Mouse (Mus musculus) layer of hippocampus, adult 18-20 months (tissue): ENCODE data around the gene Dll4. TPM values are rescaled to one million over a fixed set of nuclear protein-coding genes. Genes with fewer than 3 reads are reported as not detected.
A peak's percentile ranks its signal among the peaks of the same experiment; 100 is the strongest.

Experiments
- DNase-seq, 2 experiments: peaks; one replicate each; pipeline ENCODE4 v3.0.0; 2022; ENCODE audit warnings: low spot score in 2 of 2
- total RNA-seq, 2 experiments: library from RNA; stranded (reverse); gene quantifications; 2 replicates each; pipeline ENCODE4 v1.2.3; 2021

The Dll4 gene
- total RNA-seq, 2 experiments from 2014 or later: 2.0 to 2.8 TPM

DNA sequence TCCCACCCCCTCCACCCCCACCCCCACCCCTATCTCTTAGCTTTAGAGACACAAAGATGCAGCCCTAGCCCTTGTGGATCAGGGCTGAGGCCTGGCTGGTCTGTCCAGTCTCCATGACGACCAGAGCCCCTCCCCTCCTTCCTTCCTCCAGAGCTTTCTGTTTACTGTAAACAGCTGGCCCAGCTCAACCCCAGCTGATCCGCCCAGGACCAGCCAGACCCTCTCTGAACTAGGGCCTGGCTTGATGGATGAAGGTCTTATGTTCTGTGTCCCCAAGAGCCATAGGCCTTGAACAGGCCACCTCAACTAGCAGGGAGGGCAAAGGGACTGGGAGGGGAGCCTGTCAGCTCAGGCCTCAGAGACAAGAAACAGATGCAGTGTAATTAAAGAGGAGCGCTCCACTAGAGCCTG lies 20.8 kb upstream of the Dll4 start:
- no peak for DNase-seq

DNA sequence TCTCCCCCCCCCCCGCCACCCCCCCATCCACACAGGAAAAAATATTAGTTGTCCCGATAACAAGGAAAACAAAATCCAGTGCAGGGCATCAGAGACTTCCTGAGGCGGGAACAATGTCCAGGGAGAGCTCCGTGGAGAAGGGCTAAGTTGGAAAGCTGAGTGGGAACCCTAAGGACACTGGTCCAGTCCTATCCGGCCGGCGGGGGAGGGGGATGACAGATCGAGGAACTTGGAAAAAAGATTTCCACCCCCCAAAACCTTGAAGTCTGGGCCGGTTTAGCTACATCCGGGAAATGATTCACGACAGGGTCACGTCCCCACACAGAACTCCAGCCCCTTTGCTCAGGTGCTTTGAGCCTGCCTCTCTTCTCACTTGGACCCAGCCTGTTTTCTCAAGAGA lies 14.0 kb upstream of the Dll4 start:
- no peak for DNase-seq

DNA sequence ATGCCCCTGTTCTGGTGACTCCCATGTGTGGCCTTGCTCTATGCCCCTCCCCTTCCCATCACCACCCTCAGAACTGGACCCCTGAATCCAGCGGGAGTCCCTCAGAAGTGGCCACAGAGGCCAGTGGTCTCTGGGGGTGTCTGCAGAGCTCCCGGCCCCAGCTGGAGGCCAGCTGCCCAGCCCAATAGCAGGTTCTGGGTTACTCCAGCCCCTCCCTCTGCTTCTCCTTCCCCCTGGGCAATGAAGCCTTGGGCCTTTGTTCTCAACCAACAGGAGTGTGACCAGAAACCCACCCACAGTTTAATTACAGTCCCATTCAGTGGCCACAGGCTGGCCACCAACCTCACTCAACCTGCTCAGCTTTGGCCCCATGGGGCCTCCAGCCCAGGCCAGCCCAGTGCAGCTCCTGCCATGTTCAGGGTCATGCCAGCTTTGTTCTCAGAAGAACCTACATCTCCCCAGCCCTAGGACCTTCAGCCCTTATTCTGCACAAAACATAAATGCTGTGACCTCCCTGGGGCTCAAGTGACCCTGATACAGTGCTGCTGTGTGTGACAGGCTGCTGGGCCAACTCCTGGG lies 13.1 kb upstream of the Dll4 start:
- DNase-seq: no peak

DNA sequence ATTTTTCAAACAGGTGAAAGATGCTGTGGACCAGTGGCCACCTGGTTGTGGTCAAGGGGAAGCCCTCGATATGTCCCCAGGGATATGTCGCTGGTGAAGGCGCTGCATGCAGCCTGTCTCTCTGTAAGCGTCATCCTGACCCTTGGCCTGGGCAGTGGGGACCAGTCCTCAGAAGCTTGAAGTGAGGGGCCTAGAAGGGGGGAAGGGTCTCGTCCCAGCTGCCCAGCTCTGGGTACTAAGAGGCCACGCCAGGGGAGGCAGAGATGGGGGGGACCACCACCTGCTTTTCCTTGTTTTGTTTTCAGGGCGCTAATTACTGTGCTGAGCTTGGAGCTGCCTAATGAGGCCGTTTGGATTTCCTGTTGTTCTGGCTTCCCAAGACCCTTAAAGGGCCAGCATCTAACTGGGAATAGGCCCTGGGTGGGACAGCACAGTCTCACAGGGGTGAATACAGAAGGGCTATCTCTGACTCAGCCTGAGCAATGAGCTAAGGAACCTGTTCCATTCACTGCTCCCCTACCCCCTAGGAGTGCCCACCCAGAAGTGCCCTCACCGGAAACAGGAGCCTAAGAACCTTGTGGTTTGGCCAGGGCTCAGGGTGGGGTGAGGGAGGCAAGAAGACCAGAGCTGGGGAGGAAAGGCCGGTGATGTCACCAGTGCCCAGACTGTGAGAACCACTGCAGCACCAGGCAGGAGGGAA lies 11.7 kb upstream of the Dll4 start:
- DNase-seq: no peak

DNA sequence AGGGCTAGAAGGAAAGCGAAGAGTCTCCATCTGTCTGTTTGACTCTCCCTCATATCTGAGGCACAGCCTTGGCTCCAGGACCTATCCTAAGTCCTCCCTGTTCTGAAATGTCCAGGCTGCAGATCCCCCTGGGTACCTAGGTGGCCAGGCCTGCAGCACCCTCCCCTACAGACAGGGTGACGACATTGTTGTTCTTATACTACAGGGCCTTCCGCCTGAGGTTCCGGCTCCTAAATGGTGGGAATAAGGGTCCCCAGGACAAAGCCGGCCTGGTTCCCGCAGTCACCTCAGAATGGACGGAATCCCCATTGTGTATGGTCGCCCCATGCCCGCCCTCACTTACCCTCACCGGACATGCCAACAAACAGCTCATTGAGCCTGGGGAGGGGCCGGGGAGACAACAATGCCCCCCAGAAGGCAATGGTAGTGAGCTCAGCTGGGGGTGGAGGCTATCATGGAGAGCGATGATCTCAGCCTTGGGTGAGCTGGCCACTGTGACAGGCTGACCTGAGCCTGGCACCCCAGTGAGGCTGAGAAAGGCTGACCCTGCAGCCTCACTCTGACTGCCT lies 10.8 kb upstream of the Dll4 start:
- DNase-seq: no peak

DNA sequence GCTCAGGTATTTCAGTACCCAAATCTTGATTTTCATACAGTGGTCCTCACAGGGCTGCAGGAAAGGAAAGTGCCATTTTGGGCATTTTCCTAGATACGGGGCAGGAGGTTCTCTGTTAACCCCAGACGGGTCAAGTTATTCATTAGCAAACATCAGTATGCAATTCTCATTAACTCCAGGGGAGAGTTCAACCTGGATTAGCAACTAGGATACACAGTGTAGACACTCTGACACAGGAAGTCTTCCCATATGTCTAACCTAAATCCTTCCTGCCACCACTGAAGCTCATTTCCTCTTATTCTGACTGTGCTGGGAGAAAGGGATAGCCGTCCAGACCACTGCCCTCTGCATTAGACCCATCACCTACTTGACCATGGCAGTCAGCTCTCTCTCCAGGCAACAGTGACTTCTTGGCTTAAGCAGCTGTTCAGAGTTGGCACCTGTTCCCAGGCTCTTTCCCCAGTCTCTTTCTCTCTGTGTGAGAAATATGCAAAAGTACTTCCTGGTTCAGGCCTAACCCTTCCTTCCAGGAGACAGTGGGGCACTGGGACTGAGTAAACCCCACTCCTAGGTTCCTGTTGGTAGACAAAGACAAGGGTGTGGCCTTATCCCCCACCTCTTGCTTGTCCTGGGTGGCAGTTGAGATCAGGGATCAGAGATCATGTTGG lies 7.4 kb upstream of the Dll4 start:
- no peak for DNase-seq

DNA sequence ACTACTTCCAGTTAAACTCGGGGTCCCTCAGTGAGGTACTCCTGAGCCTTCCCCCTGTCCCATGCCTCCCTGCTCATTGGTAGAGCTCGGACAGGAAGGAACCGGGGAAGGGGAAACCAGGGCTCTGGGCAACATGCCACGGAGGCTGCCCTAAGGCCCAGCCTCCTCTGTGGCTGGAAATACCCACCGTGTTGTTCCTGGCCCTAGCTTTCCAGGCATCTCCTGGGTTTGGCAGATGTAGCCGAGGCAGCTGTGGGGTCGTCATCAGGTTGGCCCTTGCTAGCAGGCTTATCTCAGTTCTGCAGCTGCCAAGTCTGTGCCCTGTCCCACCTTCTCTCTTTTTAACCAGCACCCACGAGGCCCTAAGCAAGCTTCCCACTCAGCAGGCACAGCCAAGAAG lies 5.0 kb upstream of the Dll4 start:
- no peak for DNase-seq

DNA sequence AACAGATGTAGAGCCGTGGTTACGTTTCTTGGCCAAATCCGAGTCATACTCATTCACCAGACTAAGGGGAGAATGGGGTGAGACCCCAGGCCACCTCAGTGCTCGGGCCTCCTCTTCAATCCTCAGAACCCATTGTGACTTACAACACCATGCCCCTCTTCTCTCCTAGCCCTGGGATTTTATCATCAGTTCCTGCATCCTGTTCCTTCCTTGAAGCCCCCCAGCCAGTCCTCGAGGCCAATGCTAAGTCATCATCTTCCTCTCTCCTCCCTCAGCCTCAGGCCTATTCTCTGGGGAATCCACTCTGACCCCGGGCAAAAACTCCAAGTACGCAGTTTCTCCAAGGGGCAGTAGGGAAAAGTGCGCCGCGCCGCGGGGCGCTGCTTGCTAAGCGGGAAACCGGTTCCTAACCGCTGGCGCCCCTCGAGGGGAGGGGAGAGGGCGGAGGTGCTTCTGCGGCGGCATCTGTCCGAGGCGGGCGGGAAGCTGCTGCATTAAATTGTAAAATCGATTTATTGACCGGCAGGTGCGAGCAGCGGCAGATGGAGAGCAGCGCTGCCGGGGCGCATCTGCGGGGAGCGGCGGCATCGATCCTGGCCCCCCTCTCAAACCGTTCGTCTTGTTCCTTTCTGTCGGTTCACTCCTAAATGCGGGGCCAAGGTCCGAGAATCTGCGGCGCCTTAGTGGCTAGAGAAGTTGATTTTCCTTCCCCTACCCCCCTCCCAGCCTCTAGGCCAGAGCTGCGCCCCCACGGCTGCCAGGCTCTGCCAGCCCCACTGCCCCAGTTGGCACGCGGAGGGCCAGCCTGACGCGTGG lies 3.6 kb upstream of the Dll4 start:
- DNase-seq: no peak

DNA sequence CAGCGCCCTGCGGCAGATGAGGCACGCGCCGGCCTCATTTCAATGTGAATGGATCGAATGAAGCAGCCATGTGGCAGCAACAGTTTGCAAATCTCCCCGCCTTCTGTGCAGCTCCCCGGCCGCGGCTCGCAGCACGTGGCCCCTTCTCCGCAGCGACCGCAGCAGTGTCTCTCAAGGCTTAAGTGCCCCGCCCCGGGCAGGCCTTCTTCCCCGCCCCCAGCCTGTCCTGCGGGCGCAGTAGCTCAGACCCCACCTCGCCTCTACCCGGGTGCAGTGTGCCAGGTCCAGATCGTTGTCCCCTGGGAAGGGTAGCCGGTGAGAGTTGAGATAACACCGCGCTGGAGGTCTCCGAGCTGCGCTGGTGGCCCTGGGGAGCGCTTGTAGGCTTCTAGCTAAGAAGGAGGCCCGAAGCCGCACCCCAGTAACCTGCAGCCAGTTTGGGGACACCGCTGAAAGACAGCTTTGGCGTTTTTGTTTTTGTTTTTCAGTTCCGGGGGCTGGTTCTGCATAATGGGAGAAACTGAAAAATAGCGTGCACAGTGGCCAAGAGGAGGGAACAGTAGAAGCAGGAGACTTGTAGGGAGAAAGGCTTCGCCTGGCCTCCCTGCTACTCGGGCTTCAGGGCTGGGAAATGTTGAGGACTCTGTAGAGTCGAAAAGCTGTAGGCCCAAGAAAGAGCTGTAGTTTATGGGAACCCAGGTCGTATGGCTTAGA lies 2.8 kb upstream of the Dll4 start:
- DNase-seq: peak; percentile 39 to 75

DNA sequence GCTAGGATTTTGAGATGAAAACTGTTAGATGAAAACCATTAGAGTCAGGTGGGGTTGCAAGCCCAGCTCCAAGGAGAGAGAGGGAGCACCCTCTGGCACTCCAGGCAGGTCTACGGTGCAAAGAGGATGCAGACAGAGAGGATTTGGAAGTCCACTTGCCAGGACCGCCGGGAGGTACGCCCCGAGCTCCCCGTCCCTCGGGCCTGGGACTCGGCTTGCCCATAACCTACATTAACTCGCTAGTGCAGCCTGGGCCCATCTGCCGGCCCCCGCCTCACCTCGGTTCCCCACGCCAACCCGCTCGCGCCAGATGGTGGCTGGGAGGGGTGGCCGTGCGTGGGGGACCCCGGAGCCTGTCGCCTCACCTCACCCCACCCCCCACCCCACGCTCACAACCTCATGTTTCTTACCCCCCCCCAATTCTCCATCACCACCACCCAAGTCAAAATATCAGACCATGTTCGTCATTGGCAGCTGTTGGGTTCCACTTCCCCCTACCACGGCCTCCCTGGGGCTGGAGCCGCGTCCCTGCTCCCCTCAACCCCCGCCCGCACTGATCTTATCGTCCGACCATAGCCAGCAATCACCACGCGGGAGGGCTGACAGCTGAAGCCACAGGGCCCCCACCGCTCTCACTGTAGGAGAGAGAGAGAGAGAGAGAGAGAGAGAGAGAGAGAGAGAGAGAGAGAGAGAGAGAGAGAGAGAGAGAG lies 1.6 kb upstream of the Dll4 start:
- DNase-seq: no peak

DNA sequence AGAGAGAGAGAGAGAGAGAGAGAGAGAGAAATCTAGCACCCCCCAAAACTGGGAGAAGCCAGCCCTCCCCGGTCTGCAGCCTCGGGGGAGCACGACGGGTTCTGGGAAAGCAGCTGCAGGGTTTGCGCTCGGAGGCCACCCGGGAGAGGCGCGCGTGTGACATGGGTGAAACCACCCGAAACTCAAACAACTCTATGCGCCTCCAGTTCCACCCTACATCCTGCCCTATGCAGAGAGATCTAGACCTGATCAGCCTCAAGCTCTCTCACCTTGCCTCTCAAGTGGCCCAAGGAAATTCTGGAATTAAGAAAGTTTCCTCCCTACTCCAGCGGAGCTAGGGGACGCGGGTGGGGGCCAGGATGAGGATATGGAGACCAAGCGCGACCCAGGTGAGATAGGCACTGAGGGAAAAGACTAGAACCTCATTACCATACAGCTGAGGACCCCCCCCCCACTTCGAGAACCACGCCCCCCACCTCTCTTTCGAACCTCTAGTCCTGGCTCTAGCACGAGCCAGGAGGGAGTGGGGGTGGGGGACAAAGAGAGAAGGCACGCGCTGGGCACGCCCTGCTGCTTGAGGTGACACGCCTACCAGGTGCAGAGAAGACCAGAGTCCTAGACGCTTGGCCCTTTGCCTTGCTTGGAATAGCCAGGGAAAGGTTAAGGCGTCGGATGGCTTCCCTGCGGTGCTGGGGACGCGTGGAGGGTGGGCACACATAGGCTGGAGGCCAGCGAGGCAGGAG lies 837 bp upstream of the Dll4 start:
- no peak for DNase-seq

DNA sequence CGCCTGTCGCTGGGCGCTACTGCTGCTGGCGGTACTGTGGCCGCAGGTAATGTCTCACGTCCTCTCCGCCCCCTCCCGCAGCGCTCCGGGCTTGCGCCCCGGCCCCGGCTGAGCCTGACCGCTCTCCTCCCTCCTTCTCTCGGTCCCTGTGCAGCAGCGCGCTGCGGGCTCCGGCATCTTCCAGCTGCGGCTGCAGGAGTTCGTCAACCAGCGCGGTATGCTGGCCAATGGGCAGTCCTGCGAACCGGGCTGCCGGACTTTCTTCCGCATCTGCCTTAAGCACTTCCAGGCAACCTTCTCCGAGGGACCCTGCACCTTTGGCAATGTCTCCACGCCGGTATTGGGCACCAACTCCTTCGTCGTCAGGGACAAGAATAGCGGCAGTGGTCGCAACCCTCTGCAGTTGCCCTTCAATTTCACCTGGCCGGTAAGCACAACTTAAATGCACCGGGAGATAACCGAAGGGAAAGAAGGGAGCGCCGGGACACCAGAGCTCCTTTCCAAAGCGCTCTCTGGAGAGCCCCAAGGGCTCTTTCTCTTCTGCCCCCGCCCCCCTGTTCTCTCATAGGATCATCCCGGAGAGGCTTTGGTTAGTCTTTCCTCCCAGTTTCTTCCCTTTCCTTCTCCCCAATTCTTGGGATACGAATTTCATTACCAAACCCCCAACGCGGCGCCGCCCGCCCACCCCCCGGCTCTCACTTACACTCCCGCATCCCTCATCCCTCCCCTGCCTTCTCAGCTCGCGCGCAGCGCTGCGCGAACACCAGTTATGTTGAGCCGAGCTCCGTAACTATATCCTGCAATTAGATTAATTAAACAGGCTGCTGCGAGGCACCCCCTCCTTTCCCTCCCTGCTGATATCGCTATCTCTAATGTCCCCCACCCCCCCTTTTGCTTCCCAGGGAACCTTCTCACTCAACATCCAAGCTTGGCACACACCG lies 847 bp downstream of the Dll4 start:
- DNase-seq: no peak

DNA sequence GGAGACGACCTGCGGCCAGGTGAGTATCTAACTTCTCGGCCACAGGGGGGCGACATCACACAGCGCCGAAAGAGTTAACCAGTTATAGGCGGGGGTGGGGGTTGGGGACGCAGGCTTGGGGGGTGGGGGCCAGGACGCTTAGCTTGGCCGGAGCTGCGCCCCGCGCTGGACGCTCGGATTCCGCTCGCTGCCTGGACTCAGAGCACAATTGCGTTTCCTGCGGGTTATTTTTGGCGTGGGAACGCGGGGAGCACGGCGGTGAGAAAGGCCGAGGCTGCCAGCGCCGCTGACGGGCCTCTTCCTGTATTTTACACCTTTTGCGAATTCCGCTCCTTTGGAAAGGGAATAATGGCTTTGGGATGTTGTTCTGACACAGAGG lies 1.5 kb downstream of the Dll4 start:
- DNase-seq: no peak

DNA sequence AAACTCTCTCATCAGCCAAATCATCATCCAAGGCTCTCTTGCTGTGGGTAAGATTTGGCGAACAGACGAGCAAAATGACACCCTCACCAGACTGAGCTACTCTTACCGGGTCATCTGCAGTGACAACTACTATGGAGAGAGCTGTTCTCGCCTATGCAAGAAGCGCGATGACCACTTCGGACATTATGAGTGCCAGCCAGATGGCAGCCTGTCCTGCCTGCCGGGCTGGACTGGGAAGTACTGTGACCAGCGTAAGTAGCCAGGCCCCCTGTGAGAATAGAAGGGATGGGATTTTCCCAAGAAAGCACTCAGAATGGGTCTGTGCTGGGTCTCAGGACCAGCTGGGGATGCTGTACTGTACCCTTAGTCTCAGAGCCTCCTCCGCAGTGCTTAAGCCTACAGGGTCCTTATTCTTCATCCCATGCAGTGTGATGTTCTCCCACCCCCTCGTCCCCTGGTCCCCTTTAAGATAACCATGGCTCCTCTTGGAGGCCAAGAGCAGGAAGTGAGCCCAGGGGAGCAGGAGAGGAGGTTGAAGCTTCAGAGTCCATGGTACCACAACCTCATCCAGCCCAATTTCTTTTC lies 2.5 kb downstream of the Dll4 start:
- no peak for DNase-seq

DNA sequence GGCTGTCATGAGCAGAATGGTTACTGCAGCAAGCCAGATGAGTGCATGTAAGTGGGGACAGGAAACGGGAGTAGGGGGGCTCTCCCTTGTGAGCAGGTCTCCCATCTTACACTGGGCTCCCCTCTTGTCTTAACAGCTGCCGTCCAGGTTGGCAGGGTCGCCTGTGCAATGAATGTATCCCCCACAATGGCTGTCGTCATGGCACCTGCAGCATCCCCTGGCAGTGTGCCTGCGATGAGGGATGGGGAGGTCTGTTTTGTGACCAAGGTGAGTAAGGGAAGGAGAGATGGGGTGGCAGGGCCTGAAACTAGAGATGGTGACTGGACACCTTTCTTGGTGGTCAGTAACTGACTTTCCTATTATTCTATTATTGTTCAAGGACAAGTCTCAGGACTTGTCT lies 3.0 kb downstream of the Dll4 start:
- no peak for DNase-seq

DNA sequence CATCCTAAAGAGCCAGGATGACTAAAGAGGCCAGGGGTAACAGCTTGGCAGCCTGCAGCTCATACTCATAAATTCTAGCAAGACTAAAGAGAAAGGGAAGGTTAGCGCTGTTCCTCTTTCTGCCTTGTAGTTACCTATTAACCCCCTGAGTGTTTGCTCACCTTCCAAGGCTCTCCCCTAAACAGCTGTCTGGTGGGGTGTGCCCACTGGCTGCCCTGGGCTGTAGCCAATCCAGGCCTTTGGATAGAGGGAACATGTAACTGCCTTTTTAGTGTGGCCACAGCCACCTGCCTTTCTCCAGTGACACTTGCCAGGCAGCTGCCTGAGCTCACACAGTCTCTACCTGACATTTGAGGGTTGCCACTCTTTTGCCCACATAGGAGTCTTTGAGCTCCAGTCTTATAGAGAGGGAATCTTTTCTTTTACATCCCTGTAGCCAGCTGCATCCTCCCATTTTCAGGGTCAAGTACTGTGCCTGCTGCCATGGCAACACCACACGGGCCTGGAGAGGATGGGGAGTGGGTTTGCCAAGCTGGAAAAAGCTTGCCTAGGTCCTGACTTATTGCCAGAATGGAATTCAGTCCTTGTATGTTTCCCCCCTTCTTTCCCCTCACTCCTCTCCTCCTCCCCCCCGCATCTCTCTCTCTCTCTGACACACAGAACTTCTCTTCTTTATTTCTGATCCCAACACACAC lies 3.7 kb downstream of the Dll4 start:
- no peak for DNase-seq

DNA sequence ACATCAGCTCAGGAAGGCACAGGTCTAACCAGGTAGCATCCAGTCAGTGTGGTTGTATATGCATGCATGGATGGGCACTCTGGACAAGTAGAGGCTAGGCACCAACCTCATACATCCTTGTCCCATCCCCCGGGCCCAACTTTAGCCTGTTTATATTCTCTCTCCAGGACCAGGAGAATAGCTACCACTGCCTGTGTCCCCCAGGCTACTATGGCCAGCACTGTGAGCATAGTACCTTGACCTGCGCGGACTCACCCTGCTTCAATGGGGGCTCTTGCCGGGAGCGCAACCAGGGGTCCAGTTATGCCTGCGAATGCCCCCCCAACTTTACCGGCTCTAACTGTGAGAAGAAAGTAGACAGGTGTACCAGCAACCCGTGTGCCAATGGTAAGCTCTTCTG lies 5.2 kb downstream of the Dll4 start:
- DNase-seq: no peak
